Mouse (Mus musculus): ENCODE data around the gene Angel1. TPM values are rescaled to one million over a fixed set of nuclear protein-coding genes. Genes with fewer than 3 reads are reported as not detected.
A peak's percentile ranks its signal among the peaks of the same experiment; 100 is the strongest.

Angel1 gene
- polyA plus RNA-seq, 1 experiment from 2014 or later = 4.2 TPM

DNA sequence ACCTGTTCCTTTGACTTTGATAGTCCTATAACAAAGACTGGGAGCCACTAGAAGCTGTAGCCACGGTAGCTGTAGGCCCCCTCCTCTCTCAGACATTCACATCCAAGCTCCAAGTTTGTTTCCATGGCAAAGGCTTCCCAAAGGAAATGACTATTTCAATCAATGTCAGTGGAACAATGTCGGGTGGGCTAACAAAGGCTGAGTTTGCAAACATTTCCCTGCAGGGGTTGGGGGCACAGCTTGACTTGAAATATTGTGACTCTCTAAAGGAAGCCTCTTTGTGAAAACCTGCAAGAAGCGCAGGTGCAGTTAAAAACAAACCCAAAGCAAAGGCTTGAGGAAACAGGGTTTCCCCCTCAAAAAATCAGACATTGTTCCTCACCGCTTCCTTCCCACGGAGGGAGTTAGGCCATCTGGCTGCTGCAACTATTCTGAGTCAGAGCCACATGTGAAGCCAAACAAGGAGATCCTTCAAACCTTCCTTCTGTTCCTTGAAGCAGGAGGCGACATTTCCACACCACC is 66.8 kb downstream of the Angel1 start:
- WGBS = 30% methylated on average over 6 of the region's 6 CpGs
- Histone ChIP-seq H3K27ac (ENCODE audit: low read length) (0 out of 2 replicates have a peak overlapping the region, but pooled peaks have one; percentile 1), H3K4me1 (ENCODE audit: insufficient read depth, low read depth, low read length) (no peaks in the 10 kb centered on the region), H3K9me3 (ENCODE audit: low read length) (no peaks in the 10 kb centered on the region), H3K36me3 (ENCODE audit: insufficient read depth, low read length) (no peaks in the 10 kb centered on the region), H3K4me3 (ENCODE audit: low read depth, low read length) (no peak overlapping the region), H3K4me2 (replicated peaks; ENCODE audit: low read depth, low read length) (no peak overlapping the region), H3K27me3 (replicated peaks; ENCODE audit: insufficient read depth, low read length) (no peaks in the 10 kb centered on the region), H3K9ac (replicated peaks; ENCODE audit: low read depth) (no peak overlapping the region)
- ATAC-seq = peak; percentile 59
- TF ChIP-seq CTCF (IDR thresholded peaks at IDR 0.05) (no peak), EP300 (IDR thresholded peaks at IDR 0.05) (no peak)
- peak; percentile 33 for DNase-seq (ENCODE audit: low spot score)

DNA sequence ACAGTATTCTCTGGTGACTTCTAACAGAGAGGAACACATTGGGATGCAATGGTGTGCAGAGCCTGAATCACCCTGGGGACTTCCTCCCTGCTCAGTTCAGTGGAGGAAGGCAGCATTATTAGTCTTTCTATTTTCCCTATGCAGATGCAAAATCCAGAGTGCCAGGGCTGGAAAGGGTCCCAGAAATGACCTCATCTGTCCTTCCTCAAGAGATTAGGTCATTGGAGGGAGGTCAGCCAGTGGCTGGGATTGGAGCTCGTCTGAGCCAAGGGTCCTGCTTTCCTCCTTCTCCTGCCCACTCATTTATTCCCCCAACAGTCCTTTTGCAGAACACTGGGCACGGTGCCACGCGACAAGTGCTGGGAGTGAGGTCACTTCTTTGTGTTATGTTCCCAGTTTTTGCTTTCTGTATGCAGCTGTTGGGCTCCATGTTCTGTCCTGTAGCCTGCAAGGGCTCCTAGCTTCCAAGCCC is 73.7 kb downstream of the Angel1 start:
- peak; percentile 94 for DNase-seq (ENCODE audit: low spot score)
- no peak overlapping the region for H3K4me2 ChIP-seq (replicated peaks; ENCODE audit: low read depth, low read length)
- no peak overlapping the region for H3K9ac ChIP-seq (replicated peaks; ENCODE audit: low read depth)
- 0 out of 2 replicates have a peak overlapping the region, but pooled peaks have one; percentile 33 for H3K27ac ChIP-seq (ENCODE audit: low read length)
- peak; percentile 98 for ATAC-seq
- TF ChIP-seq EP300 (IDR thresholded peaks at IDR 0.05) = peak; percentile 54; the same call in 1 of the 2 replicates
- TF ChIP-seq CTCF (IDR thresholded peaks at IDR 0.05) = no peak
- no peaks in the 10 kb centered on the region for H3K4me1 ChIP-seq (ENCODE audit: insufficient read depth, low read depth, low read length)
- no peaks in the 10 kb centered on the region for H3K27me3 ChIP-seq (replicated peaks; ENCODE audit: insufficient read depth, low read length)
- H3K36me3 ChIP-seq (ENCODE audit: insufficient read depth, low read length) = no peaks in the 10 kb centered on the region
- no peaks in the 10 kb centered on the region for H3K9me3 ChIP-seq (ENCODE audit: low read length)
- 12% methylated on average over 4 of the region's 4 CpGs for WGBS
- no peak overlapping the region for H3K4me3 ChIP-seq (ENCODE audit: low read depth, low read length)

DNA sequence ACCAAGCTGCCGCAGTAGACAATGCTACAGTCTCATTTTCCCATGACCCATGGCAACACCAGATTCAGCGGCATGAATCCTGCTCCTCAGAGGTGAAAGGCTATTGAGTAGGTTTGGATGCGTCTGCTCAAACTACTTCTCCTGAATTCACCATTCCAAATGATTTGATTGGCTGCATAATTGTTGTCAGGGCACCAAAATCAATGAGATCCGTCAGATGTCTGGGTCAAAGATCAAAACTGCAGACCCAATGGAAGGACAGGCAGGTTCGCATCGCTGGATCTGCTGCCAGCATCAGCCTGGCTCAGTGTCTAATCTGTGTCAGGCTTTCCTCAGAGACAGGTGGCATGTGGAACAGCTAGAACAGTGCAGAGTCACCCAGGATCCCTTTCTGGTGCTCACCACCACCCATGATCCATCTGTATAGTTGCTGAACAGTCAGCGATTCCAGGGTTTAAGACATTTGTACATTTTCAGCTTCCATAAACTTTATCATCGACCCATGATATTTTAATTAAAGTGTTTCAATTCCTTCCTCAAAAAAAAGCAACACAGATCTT is 74.9 kb downstream of the Angel1 start:
- DNase-seq (ENCODE audit: low spot score) (no peak), ATAC-seq (no peak)
- TF ChIP-seq EP300 (IDR thresholded peaks at IDR 0.05) (no peak), CTCF (IDR thresholded peaks at IDR 0.05) (no peak)
- H3K4me1 ChIP-seq (ENCODE audit: insufficient read depth, low read depth, low read length) = no peaks in the 10 kb centered on the region
- no peak overlapping the region for H3K4me3 ChIP-seq (ENCODE audit: low read depth, low read length)
- H3K4me2 ChIP-seq (replicated peaks; ENCODE audit: low read depth, low read length) = no peak overlapping the region
- H3K27me3 ChIP-seq (replicated peaks; ENCODE audit: insufficient read depth, low read length) = no peaks in the 10 kb centered on the region
- 92% methylated on average over 8 of the region's 8 CpGs for WGBS
- no peak overlapping the region for H3K27ac ChIP-seq (ENCODE audit: low read length)
- no peaks in the 10 kb centered on the region for H3K9me3 ChIP-seq (ENCODE audit: low read length)
- H3K9ac ChIP-seq (replicated peaks; ENCODE audit: low read depth) = no peak overlapping the region
- no peaks in the 10 kb centered on the region for H3K36me3 ChIP-seq (ENCODE audit: insufficient read depth, low read length)

Other genes with a start within 250 kb of the Angel1 start
- 9.0 and 10.9 TPM in 2 replicates for gene Vash1, start 47.8 kb downstream of the Angel1 start, polyA plus RNA-seq (2015; fragmentation: Nextera tagmentation; extraction: Ambion mirVana)
- not detected in 2 replicates for gene Lrrc74a, start 7.9 kb upstream of the Angel1 start, polyA plus RNA-seq (2015; fragmentation: Nextera tagmentation; extraction: Ambion mirVana)
- 39.5 and 49.1 TPM in 2 replicates for gene Irf2bpl, start 158.3 kb upstream of the Angel1 start, polyA plus RNA-seq (2015; fragmentation: Nextera tagmentation; extraction: Ambion mirVana)
- gene Cipc, start 220.6 kb upstream of the Angel1 start, polyA plus RNA-seq (2015; fragmentation: Nextera tagmentation; extraction: Ambion mirVana) = 12.5 and 14.8 TPM in 2 replicates

Measured in lung, postnatal 0 days (tissue).